Mouse (Mus musculus): ENCODE data around the gene Pou2f1. TPM values are rescaled to one million over a fixed set of nuclear protein-coding genes. Genes with fewer than 3 reads are reported as not detected.

The Pou2f1 gene
- total and polyA plus RNA-seq, 3 experiments = 4.6 to 10.2 TPM; not detected in 1

DNA sequence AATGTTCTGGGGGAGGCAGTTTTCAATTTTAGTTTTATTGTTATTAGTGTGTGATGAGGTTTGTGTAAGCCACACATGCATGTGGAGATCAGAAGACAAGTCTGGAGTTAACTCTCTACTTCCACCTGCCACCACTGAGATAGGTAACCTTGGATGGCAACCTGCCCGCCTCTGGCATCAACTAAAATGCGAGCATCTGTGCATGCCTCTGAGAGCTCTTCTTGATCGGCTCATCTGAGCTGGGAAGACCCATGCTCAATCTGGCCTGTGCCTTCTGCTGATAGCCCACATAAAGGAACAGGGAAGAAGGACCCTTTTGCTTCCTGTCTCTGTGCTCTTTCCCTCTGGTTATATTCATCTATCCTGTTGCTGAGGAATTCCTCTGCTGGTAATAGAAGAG lies 93.0 kb downstream of the Pou2f1 start:
- Histone ChIP-seq H3K79me2 (ENCODE audit: control insufficient read depth, insufficient read depth, low read length, poor library complexity) (no peaks in the 10 kb centered on the region), H3K36me3 (ENCODE audit: control insufficient read depth in 1 of 2, insufficient read depth in 2 of 2, low read length in 2 of 2) (peaks cover 0 to 3% of the 10 kb centered on the region in 2 experiments; a peak in 1 of 4 replicates)
- no peak for TF ChIP-seq TAL1 (IDR thresholded peaks at IDR 0.05; ENCODE audit: low read length)
- no peak for TF ChIP-seq UBTF (IDR thresholded peaks at IDR 0.05; ENCODE audit: borderline replicate concordance, insufficient read depth, low read depth, low read length)
- no peak for TF ChIP-seq RCOR1 (IDR thresholded peaks at IDR 0.05; ENCODE audit: low read depth, low read length)
- no peak for TF ChIP-seq MYC (IDR thresholded peaks at IDR 0.05; ENCODE audit: low read depth, low read length)
- TF ChIP-seq ZKSCAN1 (IDR thresholded peaks at IDR 0.05; ENCODE audit: low read depth, low read length) = no peak
- TF ChIP-seq EP300 (IDR thresholded peaks at IDR 0.05; ENCODE audit: low read depth in 1 of 2, low read length in 2 of 2) = no peak
- no peak for TF ChIP-seq TCF12 (IDR thresholded peaks at IDR 0.05; ENCODE audit: low read depth, low read length)
- TF ChIP-seq GABPA (IDR thresholded peaks at IDR 0.05; ENCODE audit: low read depth, low read length) = no peak
- TF ChIP-seq NELFE (IDR thresholded peaks at IDR 0.05; ENCODE audit: low read depth, low read length) = no peak
- TF ChIP-seq MXI1 (IDR thresholded peaks at IDR 0.05; ENCODE audit: low read depth, low read length) = no peak
- TF ChIP-seq KAT2A (conservative IDR thresholded peaks at IDR 0.05; ENCODE audit: low read depth, low read length) = no peak
- TF ChIP-seq JUND (IDR thresholded peaks at IDR 0.05; ENCODE audit: low read depth, low read length) = no peak
- no peak for TF ChIP-seq TBP (IDR thresholded peaks at IDR 0.05; ENCODE audit: low read depth, low read length)
- TF ChIP-seq HCFC1 (IDR thresholded peaks at IDR 0.05; ENCODE audit: low read depth, low read length) = no peak
- no peak for TF ChIP-seq SIN3A (IDR thresholded peaks at IDR 0.05; ENCODE audit: low read length)

DNA sequence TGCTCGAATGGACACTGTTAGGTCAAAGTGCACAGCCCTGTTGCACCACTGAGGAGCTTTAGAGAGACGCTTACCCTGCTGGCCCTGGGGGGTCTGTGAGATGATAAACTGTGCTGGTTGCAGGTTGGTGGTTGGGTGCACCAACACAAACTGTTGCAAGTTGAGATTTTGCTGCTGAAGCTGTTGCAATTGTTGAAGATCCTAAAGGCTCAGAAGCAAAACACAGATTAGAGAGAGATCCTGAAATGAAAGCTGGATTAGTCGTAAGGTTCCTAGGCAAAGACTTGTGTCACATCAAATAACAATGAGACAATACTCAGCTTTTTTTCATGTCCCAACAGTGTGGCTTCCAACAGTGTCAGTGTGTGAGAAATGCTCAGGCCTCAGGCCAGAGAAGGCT lies 93.7 kb downstream of the Pou2f1 start:
- H3K27me3 ChIP-seq (ENCODE audit: control insufficient read depth in 1 of 2, insufficient read depth in 2 of 2, low read length in 2 of 2) = no peaks in the 10 kb centered on the region
- no peaks in the 10 kb centered on the region for H3K9me3 ChIP-seq (replicated peaks; ENCODE audit: insufficient read depth, low read length)
- no peak overlapping the region for H3K27ac ChIP-seq (ENCODE audit: control insufficient read depth, low read depth, low read length)
- no peaks in the 10 kb centered on the region for H3K4me1 ChIP-seq (ENCODE audit: control insufficient read depth in 1 of 2, insufficient read depth in 2 of 2, low read length in 2 of 2)
- DNase-seq (ENCODE audit: low read depth, low spot score) = no peak
- peaks cover 0 to 3% of the 10 kb centered on the region in 2 experiments; a peak in 1 of 4 replicates for H3K36me3 ChIP-seq (ENCODE audit: control insufficient read depth in 1 of 2, insufficient read depth in 2 of 2, low read length in 2 of 2)
- no peaks in the 10 kb centered on the region for H3K79me2 ChIP-seq (ENCODE audit: control insufficient read depth, insufficient read depth, low read length, poor library complexity)
- no peak overlapping the region for H3K9ac ChIP-seq (ENCODE audit: control insufficient read depth, low read depth, low read length, poor library complexity, severe bottlenecking)
- H3K4me3 ChIP-seq (ENCODE audit: control insufficient read depth in 1 of 2, insufficient read depth in 1 of 2, low read depth in 2 of 2, low read length in 2 of 2) = no peak overlapping the region
- no peak for TF ChIP-seq KAT2A (conservative IDR thresholded peaks at IDR 0.05; ENCODE audit: low read depth, low read length)

More for the DNA sequence above, 93.0 kb downstream of the Pou2f1 start:
- Histone ChIP-seq H3K4me1 (ENCODE audit: control insufficient read depth in 1 of 2, insufficient read depth in 2 of 2, low read length in 2 of 2) (no peaks in the 10 kb centered on the region), H3K9me3 (replicated peaks; ENCODE audit: insufficient read depth, low read length) (no peaks in the 10 kb centered on the region), H3K9ac (ENCODE audit: control insufficient read depth, low read depth, low read length, poor library complexity, severe bottlenecking) (no peak overlapping the region), H3K27me3 (ENCODE audit: control insufficient read depth in 1 of 2, insufficient read depth in 2 of 2, low read length in 2 of 2) (no peaks in the 10 kb centered on the region), H3K4me3 (ENCODE audit: control insufficient read depth in 1 of 2, insufficient read depth in 1 of 2, low read depth in 2 of 2, low read length in 2 of 2) (no peak overlapping the region), H3K27ac (ENCODE audit: control insufficient read depth, low read depth, low read length) (no peak overlapping the region)
- no peak for DNase-seq (ENCODE audit: low read depth, low spot score)

DNA sequence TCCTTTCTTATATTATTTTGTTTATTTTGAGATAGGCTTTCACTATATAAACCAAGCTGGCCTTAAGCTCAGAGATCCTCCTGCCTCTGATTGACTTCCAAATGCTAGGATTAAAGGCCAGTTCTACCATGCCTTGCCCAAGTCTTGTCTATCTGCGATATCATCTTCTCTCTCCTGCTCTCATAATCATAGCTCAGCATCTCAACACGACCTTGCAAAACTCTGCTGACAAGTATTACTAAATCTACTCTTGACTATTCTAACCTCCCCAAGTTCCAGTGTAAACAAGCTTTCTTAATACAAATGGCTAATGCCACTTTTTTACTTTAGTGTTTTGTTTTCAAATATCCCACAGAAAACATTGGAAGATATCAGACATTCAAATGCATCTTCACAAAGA lies 94.3 kb downstream of the Pou2f1 start:
- Histone ChIP-seq H3K9me3 (replicated peaks; ENCODE audit: insufficient read depth, low read length) (no peaks in the 10 kb centered on the region), H3K27me3 (ENCODE audit: control insufficient read depth in 1 of 2, insufficient read depth in 2 of 2, low read length in 2 of 2) (no peaks in the 10 kb centered on the region), H3K4me1 (ENCODE audit: control insufficient read depth in 1 of 2, insufficient read depth in 2 of 2, low read length in 2 of 2) (no peaks in the 10 kb centered on the region), H3K36me3 (ENCODE audit: control insufficient read depth in 1 of 2, insufficient read depth in 2 of 2, low read length in 2 of 2) (peaks cover 0 to 3% of the 10 kb centered on the region in 2 experiments; a peak in 1 of 4 replicates), H3K27ac (ENCODE audit: control insufficient read depth, low read depth, low read length) (no peak overlapping the region), H3K9ac (ENCODE audit: control insufficient read depth, low read depth, low read length, poor library complexity, severe bottlenecking) (no peak overlapping the region), H3K4me3 (ENCODE audit: control insufficient read depth in 1 of 2, insufficient read depth in 1 of 2, low read depth in 2 of 2, low read length in 2 of 2) (no peak overlapping the region), H3K79me2 (ENCODE audit: control insufficient read depth, insufficient read depth, low read length, poor library complexity) (no peaks in the 10 kb centered on the region)
- no peak for TF ChIP-seq ELF1 (IDR thresholded peaks at IDR 0.05; ENCODE audit: low read depth, low read length)
- no peak for TF ChIP-seq SIN3A (IDR thresholded peaks at IDR 0.05; ENCODE audit: low read length)
- no peak for TF ChIP-seq GABPA (IDR thresholded peaks at IDR 0.05; ENCODE audit: low read depth, low read length)
- TF ChIP-seq POLR2A (IDR thresholded peaks at IDR 0.05; ENCODE audit: control insufficient read depth in 1 of 2, insufficient read depth in 1 of 2, low read depth in 1 of 2, low read length in 2 of 2, poor library complexity in 1 of 2) = no peak
- TF ChIP-seq ZKSCAN1 (IDR thresholded peaks at IDR 0.05; ENCODE audit: low read depth, low read length) = no peak
- no peak for TF ChIP-seq ETS1 (IDR thresholded peaks at IDR 0.05; ENCODE audit: low read depth, low read length)
- no peak for TF ChIP-seq HCFC1 (IDR thresholded peaks at IDR 0.05; ENCODE audit: low read depth, low read length)
- no peak for TF ChIP-seq JUND (IDR thresholded peaks at IDR 0.05; ENCODE audit: low read depth, low read length)
- no peak for TF ChIP-seq ZNF384 (IDR thresholded peaks at IDR 0.05; ENCODE audit: low read depth, low read length)
- TF ChIP-seq MYB (IDR thresholded peaks at IDR 0.05; ENCODE audit: low read depth, low read length) = no peak
- TF ChIP-seq MAX (IDR thresholded peaks at IDR 0.05; ENCODE audit: low read length) = no peak
- no peak for DNase-seq (ENCODE audit: low read depth, low spot score)

Data from MEL (cell line).